Mouse (Mus musculus) myocyte (in vitro differentiated cells): Measurements from ENCODE around the gene Hook2.

Source experiments
- CEBPB ChIP-seq: IDR thresholded peaks from 2 replicates; pipeline ENCODE4 v1.6.1; 2011; ENCODE audit warnings: mild to moderate bottlenecking, moderate library complexity; ENCODE audit not compliant: poor library complexity, insufficient read depth, severe bottlenecking
- MAX ChIP-seq: IDR thresholded peaks from one replicate; pipeline ENCODE4 v1.6.1; 2011; ENCODE audit warnings: low read depth, mild to moderate bottlenecking, control low read depth
- MYOD1 ChIP-seq, 3 experiments: IDR thresholded peaks; one replicate each; pipeline ENCODE4 v1.6.1; 2011; ENCODE audit warnings: control low read depth in 2 of 3, low read depth in 2 of 3, mild to moderate bottlenecking in 2 of 3, moderate library complexity in 1 of 3; ENCODE audit not compliant: insufficient read length in 2 of 3, control insufficient read depth in 1 of 3
- MYOG ChIP-seq, 3 experiments: IDR thresholded peaks; one replicate each; pipeline ENCODE4 v1.6.1; 2011; ENCODE audit warnings: control low read depth in 2 of 3, low read depth in 2 of 3, mild to moderate bottlenecking in 2 of 3; ENCODE audit not compliant: insufficient read length in 2 of 3, control insufficient read depth in 1 of 3, insufficient read depth in 1 of 3
- POLR2A ChIP-seq: IDR thresholded peaks from one replicate; pipeline ENCODE4 v1.6.1; 2011; ENCODE audit warnings: low read depth, mild to moderate bottlenecking, control low read depth, moderate library complexity; ENCODE audit not compliant: insufficient read length
- POLR2AphosphoS2 ChIP-seq: IDR thresholded peaks from one replicate; pipeline ENCODE4 v1.6.1; 2011; ENCODE audit warnings: low read depth, control low read depth; ENCODE audit not compliant: insufficient read length
- REST ChIP-seq: IDR thresholded peaks from one replicate; pipeline ENCODE4 v1.6.1; 2011; ENCODE audit warnings: mild to moderate bottlenecking, control low read depth, moderate library complexity; ENCODE audit not compliant: insufficient read depth, insufficient read length
- TCF12 ChIP-seq: IDR thresholded peaks from one replicate; pipeline ENCODE4 v1.6.1; 2011; ENCODE audit warnings: mild to moderate bottlenecking, control low read depth; ENCODE audit not compliant: poor library complexity, insufficient read depth, severe bottlenecking
- TCF3 ChIP-seq: IDR thresholded peaks from one replicate; pipeline ENCODE4 v1.6.1; 2011; ENCODE audit warnings: low read depth, control low read depth; ENCODE audit not compliant: insufficient read length
- USF1 ChIP-seq: IDR thresholded peaks from one replicate; pipeline ENCODE4 v1.6.1; 2011; ENCODE audit warnings: low read depth, mild to moderate bottlenecking, control low read depth, moderate library complexity

DNA sequence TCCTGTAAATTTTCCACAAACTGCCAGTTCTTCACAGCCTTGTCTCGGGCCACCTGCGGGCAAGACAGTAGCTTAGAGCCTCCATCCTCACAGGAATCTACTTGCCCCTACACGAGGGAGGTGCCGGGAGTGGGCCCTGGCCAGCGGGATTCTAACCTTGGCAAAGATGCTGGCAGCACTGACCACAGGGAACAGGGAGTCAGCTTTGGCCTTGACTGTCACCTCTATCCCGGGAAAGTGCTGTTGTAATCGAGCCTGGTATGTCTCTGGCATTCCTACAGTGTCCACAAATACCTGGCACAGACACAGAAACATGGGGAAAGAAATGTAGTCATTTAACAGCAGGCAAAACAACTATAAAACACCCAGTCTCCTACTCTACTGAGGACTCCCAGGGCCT is 30.6 kb upstream of the Hook2 start:
- no peak for TF ChIP-seq POLR2A
- TF ChIP-seq CEBPB: no peak
- TF ChIP-seq POLR2AphosphoS2: no peak
- TF ChIP-seq MYOG (IDR thresholded peaks at IDR 0.05; ENCODE audit: control insufficient read depth in 1 of 3, insufficient read depth in 1 of 3, insufficient read length in 2 of 3, low read depth in 2 of 3): no peak
- TF ChIP-seq TCF3: no peak
- no peak for TF ChIP-seq USF1
- no peak for TF ChIP-seq MAX
- no peak for TF ChIP-seq MYOD1 (IDR thresholded peaks at IDR 0.05; ENCODE audit: control insufficient read depth in 1 of 3, insufficient read length in 2 of 3, low read depth in 2 of 3)
- TF ChIP-seq TCF12: no peak
- TF ChIP-seq REST: no peak
